Mouse (Mus musculus): ENCODE measurements around the gene Ccr7. TPM values are rescaled to one million over a fixed set of nuclear protein-coding genes. Genes with fewer than 3 reads are reported as not detected.

Ccr7 gene
- total and polyA plus RNA-seq, 3 experiments, result 203 to 306 (median 241) TPM

DNA sequence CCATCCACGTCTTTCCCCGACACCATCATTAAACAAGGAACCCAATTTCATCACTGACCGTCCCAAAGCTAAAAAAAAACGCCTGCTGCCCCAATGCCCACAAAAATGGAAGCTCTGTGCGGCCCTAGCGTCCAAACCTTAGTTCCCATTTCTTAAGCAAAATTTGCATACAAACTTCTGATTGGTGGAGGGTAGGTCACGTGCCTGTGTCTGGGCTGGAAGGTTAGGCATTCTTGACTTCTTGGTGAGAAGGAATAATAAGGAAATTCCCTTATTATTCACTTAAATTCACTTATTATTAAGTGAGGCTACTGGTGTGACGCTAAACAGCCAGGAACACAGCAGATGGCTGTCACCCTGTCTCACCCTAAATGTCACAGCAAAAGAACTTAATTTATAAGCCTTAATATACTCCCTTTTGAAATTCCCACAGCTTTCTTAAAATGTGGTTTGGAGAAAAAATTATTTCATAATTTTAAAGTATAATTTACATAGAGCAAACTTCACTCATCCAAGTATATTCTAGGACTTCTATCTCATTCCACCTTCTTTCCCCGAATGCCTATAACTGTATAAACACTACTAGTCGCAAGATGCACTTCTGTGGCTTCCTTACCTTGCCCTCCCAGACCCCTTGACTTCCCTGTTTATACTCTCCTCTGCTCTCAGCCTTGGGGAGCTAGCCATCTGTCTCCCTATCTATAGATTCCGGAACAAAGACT is 10.3 kb upstream of the Ccr7 start:
- TF ChIP-seq USF2 (conservative IDR thresholded peaks at IDR 0.05; ENCODE audit: low read depth, low read length), result peak; percentile 42; the same call in 1 of the 2 replicates
- peak; percentile 68 for TF ChIP-seq USF1 (IDR thresholded peaks at IDR 0.05; ENCODE audit: low read depth, low read length)
- no peak for TF ChIP-seq TBP (conservative IDR thresholded peaks at IDR 0.05; ENCODE audit: low read depth, low read length)
- Histone ChIP-seq H3K9me3 (replicated peaks; ENCODE audit: low read length) (no peaks in the 10 kb centered on the region), H3K4me3 (replicated peaks in 1 of 3; ENCODE audit: low read depth in 2 of 3, low read length in 2 of 3, poor library complexity in 1 of 3) (no peak overlapping the region), H3K27ac (ENCODE audit: insufficient read depth, low read depth) (no peak overlapping the region), H3K9ac (ENCODE audit: insufficient read depth, low read depth) (no peak overlapping the region), H3K4me1 (ENCODE audit: control insufficient read depth in 1 of 2, insufficient read depth in 2 of 2) (peaks cover 48 to 97% of the 10 kb centered on the region in 2 experiments), H3K27me3 (replicated peaks) (no peaks in the 10 kb centered on the region), H3K36me3 (replicated peaks in 1 of 2; ENCODE audit: control insufficient read depth in 1 of 2, insufficient read depth in 1 of 2, low read length in 1 of 2) (no peaks in the 10 kb centered on the region), H3K4me2 (ENCODE audit: insufficient read depth, low read depth, poor library complexity, severe bottlenecking) (no peak overlapping the region), H3K79me2 (replicated peaks; ENCODE audit: control insufficient read depth, extremely low read depth, insufficient read depth, poor library complexity, severe bottlenecking) (no peaks in the 10 kb centered on the region)
- in situ Hi-C loops (cut with MboI; ENCODE audit: low pct_ligation_motif_present, low pct_unique_long_range_greater_than_20kb, low sequenced_read_pairs), result no loop called here
- dilution Hi-C loops (cut with MboI; ENCODE audit: extremely low pct_ligation_motif_present, extremely low pct_unique_long_range_greater_than_20kb, low sequenced_read_pairs), result no loop called here
- DNase-seq (ENCODE audit: extremely low read depth), result no peak

DNA sequence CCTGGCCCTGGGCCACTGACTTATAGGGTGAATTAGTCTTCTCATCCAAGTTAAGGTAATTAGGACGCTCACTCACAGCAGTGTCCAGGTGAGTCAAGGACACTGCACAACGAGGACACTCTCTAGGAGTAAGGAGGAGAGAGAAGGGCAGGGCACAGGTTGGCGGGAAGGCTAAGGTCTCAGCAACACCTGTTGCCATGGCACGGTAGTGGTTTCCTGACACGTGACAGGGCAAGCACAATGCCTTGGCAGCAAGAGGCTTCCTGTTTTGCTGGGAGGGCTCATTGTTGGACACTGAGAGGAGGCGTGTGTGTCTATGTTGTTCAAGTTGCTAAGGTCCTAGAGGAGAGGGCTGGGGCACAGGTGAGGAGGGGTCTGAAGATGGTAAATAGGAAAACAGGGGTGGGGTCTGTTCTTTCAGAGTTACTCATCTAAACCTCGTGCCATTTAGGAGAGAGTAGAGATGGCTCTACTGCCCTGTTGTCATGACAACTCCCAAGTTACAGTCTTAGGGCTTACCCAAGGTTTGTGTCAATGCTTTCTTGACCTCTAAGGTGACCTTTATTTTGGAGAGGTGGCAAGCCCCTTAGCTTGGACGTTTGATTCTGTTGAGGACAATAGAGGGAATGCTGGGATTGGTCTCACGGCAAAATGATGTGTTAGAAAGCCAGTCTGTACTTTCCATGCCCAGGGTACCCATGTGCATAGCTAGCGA is 8.3 kb upstream of the Ccr7 start:
- in situ Hi-C loops (cut with MboI; ENCODE audit: low pct_ligation_motif_present, low pct_unique_long_range_greater_than_20kb, low sequenced_read_pairs), result no loop called here
- H3K27me3 ChIP-seq (replicated peaks), result no peaks in the 10 kb centered on the region
- H3K27ac ChIP-seq (ENCODE audit: insufficient read depth, low read depth), result no peak overlapping the region
- H3K4me1 ChIP-seq (ENCODE audit: control insufficient read depth in 1 of 2, insufficient read depth in 2 of 2), result peaks cover 46 to 77% of the 10 kb centered on the region in 2 experiments
- dilution Hi-C loops (cut with MboI; ENCODE audit: extremely low pct_ligation_motif_present, extremely low pct_unique_long_range_greater_than_20kb, low sequenced_read_pairs), result no loop called here
- peak overlapping the region in 1 of 3 experiments; percentile 9 for H3K4me3 ChIP-seq (replicated peaks in 1 of 3; ENCODE audit: low read depth in 2 of 3, low read length in 2 of 3, poor library complexity in 1 of 3)
- no peaks in the 10 kb centered on the region for H3K9me3 ChIP-seq (replicated peaks; ENCODE audit: low read length)
- H3K9ac ChIP-seq (ENCODE audit: insufficient read depth, low read depth), result no peak overlapping the region
- no peak overlapping the region for H3K4me2 ChIP-seq (ENCODE audit: insufficient read depth, low read depth, poor library complexity, severe bottlenecking)
- H3K79me2 ChIP-seq (replicated peaks; ENCODE audit: control insufficient read depth, extremely low read depth, insufficient read depth, poor library complexity, severe bottlenecking), result no peaks in the 10 kb centered on the region
- H3K36me3 ChIP-seq (replicated peaks in 1 of 2; ENCODE audit: control insufficient read depth in 1 of 2, insufficient read depth in 1 of 2, low read length in 1 of 2), result no peaks in the 10 kb centered on the region
- peak; percentile 44 for DNase-seq (ENCODE audit: extremely low read depth)
- TF ChIP-seq JUND (conservative IDR thresholded peaks at IDR 0.05; ENCODE audit: low read depth, low read length), result no peak
- TF ChIP-seq SMC3 (IDR thresholded peaks at IDR 0.05; ENCODE audit: low read depth, low read length), result no peak
- TF ChIP-seq HCFC1 (IDR thresholded peaks at IDR 0.05; ENCODE audit: low read depth, low read length), result no peak
- TF ChIP-seq NRF1 (IDR thresholded peaks at IDR 0.05; ENCODE audit: low read depth, low read length), result no peak
- 0 out of 2 replicates have a peak, but pooled peaks have one; percentile 29 for TF ChIP-seq SIN3A (IDR thresholded peaks at IDR 0.05; ENCODE audit: low read length)
- no peak for TF ChIP-seq KAT2A (IDR thresholded peaks at IDR 0.05; ENCODE audit: insufficient replicate concordance, low read length)
- no peak for TF ChIP-seq NELFE (IDR thresholded peaks at IDR 0.05; ENCODE audit: low read depth, low read length)
- TF ChIP-seq E2F4 (IDR thresholded peaks at IDR 0.05; ENCODE audit: insufficient replicate concordance, low read depth, low read length), result 0 out of 2 replicates have a peak, but pooled peaks have one; percentile 30
- TF ChIP-seq CTCF (conservative IDR thresholded peaks at IDR 0.05 in 1 of 2, IDR thresholded peaks at IDR 0.05 in 1 of 2; ENCODE audit: low read depth in 2 of 2, low read length in 2 of 2), result no peak
- no peak for TF ChIP-seq TCF12 (IDR thresholded peaks at IDR 0.05; ENCODE audit: low read depth, low read length)
- TF ChIP-seq POLR2A (IDR thresholded peaks at IDR 0.05; ENCODE audit: low read depth, low read length), result no peak
- TF ChIP-seq MYC (IDR thresholded peaks at IDR 0.05; ENCODE audit: low read depth, low read length), result no peak
- TF ChIP-seq IRF4 (IDR thresholded peaks at IDR 0.05; ENCODE audit: low read depth, low read length), result 0 out of 2 replicates have a peak, but pooled peaks have one; percentile 10
- peak; percentile 72 for TF ChIP-seq USF1 (IDR thresholded peaks at IDR 0.05; ENCODE audit: low read depth, low read length)
- TF ChIP-seq RCOR1 (conservative IDR thresholded peaks at IDR 0.05; ENCODE audit: low read depth, low read length), result no peak
- peak; percentile 85 for TF ChIP-seq BHLHE40 (IDR thresholded peaks at IDR 0.05; ENCODE audit: low read depth, low read length)
- TF ChIP-seq MAFK (IDR thresholded peaks at IDR 0.05; ENCODE audit: insufficient replicate concordance, low read length), result no peak
- peak; percentile 64; the same call in 1 of the 2 replicates for TF ChIP-seq MXI1 (IDR thresholded peaks at IDR 0.05; ENCODE audit: low read depth, low read length)
- no peak for TF ChIP-seq MAZ (IDR thresholded peaks at IDR 0.05; ENCODE audit: low read depth, low read length)
- no peak for TF ChIP-seq ZNF384 (IDR thresholded peaks at IDR 0.05; ENCODE audit: low read depth, low read length)
- TF ChIP-seq POLR2AphosphoS2 (IDR thresholded peaks at IDR 0.05; ENCODE audit: low read depth, low read length), result no peak
- TF ChIP-seq PAX5 (IDR thresholded peaks at IDR 0.05; ENCODE audit: low read length), result no peak
- TF ChIP-seq ELF1 (IDR thresholded peaks at IDR 0.05; ENCODE audit: low read depth, low read length), result peak; percentile 60; the same call in 1 of the 2 replicates
- no peak for TF ChIP-seq ZKSCAN1 (IDR thresholded peaks at IDR 0.05; ENCODE audit: borderline replicate concordance, low read depth, low read length)
- TF ChIP-seq USF2 (conservative IDR thresholded peaks at IDR 0.05; ENCODE audit: low read depth, low read length), result peak; percentile 65
- TF ChIP-seq ETS1 (conservative IDR thresholded peaks at IDR 0.05; ENCODE audit: low read depth, low read length), result no peak
- TF ChIP-seq MAX (IDR thresholded peaks at IDR 0.05; ENCODE audit: low read length), result peak; percentile 66; the same call in 1 of the 2 replicates
- TF ChIP-seq TBP (conservative IDR thresholded peaks at IDR 0.05; ENCODE audit: low read depth, low read length), result no peak
- TF ChIP-seq RAD21 (IDR thresholded peaks at IDR 0.05; ENCODE audit: low read depth, low read length), result no peak
- no peak for TF ChIP-seq CHD2 (IDR thresholded peaks at IDR 0.05; ENCODE audit: low read length)
